Mouse (Mus musculus) heart, postnatal 10 days (tissue): ENCODE measurements at regions not wholly inside any gene's neighbourhood (a gene's known extent, or its start where the extent isn't known, plus 50 kb on each side); places are given as distances from the start of the nearest gene placed in this dataset.
A peak's percentile ranks its signal among the peaks of the same experiment; 100 is the strongest.
"Not testable (repeated sequence)": the region's sequence is repeated elsewhere in the genome, so short reads cannot be mapped to it uniquely, and the experiment has no call there.

Source experiments
- DNase-seq, 2 experiments: peaks; one replicate each; pipeline ENCODE4 v3.0.0; 2021
- intact Hi-C: fragments of 180-260 bp; cut with DNase I; formaldehyde crosslinking; loops from one replicate; pipeline ENCODE4 v1.15.1; 2025

GRCm38 (mm10) chr10:11515144-11515543 is 171.9 kb downstream of the Epm2a start:
- intact Hi-C loops: no loop called here
- DNase-seq: peak; percentile 26 to 41

GRCm38 (mm10) chr10:11517122-11517521 is 173.9 kb downstream of the Epm2a start:
- intact Hi-C loops: no loop called here
- DNase-seq: no peak

GRCm38 (mm10) chr10:11531343-11531742 is 188.1 kb downstream of the Epm2a start:
- intact Hi-C loops: no loop called here
- DNase-seq: no peak

- DNase-seq, intact Hi-C loops: not testable (repeated sequence)
These were observed 212.2 kb downstream of the Epm2a start for GRCm38 (mm10) chr10:11555376-11555775.

- DNase-seq: no peak
These were observed 227.4 kb downstream of the Epm2a start for GRCm38 (mm10) chr10:11570523-11571055.

GRCm38 (mm10) chr10:11608451-11608850 is 265.2 kb downstream of the Epm2a start:
- intact Hi-C loops: no loop called here
- no peak for DNase-seq

More at GRCm38 (mm10) chr10:11570523-11571055, 227.4 kb downstream of the Epm2a start:
- intact Hi-C loops: no loop called here

GRCm38 (mm10) chr10:11609092-11609491 is 265.9 kb downstream of the Epm2a start:
- intact Hi-C loops, DNase-seq: not testable (repeated sequence)

- intact Hi-C loops: no loop called here
These were observed 304.9 kb downstream of the Epm2a start for GRCm38 (mm10) chr10:11648151-11648550.

GRCm38 (mm10) chr10:11660056-11660770 is 317.0 kb downstream of the Epm2a start:
- intact Hi-C loops: no loop called here
- no peak for DNase-seq

More at GRCm38 (mm10) chr10:11648151-11648550, 304.9 kb downstream of the Epm2a start:
- DNase-seq: no peak

- intact Hi-C loops: no loop called here
- DNase-seq: peak in 1 of 2 experiments; percentile 1
These were observed 318.6 kb downstream of the Epm2a start for GRCm38 (mm10) chr10:11661660-11662250.

- peak in 1 of 2 experiments; percentile 1 for DNase-seq
- intact Hi-C loops: no loop called here
These were observed 366.5 kb downstream of the Epm2a start for GRCm38 (mm10) chr10:11709742-11710141.

- no peak for DNase-seq
- intact Hi-C loops: no loop called here
These were observed 381.6 kb downstream of the Epm2a start for GRCm38 (mm10) chr10:11724775-11725174.

GRCm38 (mm10) chr10:11729536-11729935 is 386.3 kb downstream of the Epm2a start:
- intact Hi-C loops: no loop called here
- no peak for DNase-seq

GRCm38 (mm10) chr10:11739574-11740368 is 396.6 kb downstream of the Epm2a start:
- DNase-seq: no peak
- intact Hi-C loops: no loop called here

- intact Hi-C loops: no loop called here
These were observed 402.4 kb downstream of the Epm2a start for GRCm38 (mm10) chr10:11745587-11745986.

GRCm38 (mm10) chr10:11746959-11747358 is 403.8 kb downstream of the Epm2a start:
- no peak for DNase-seq
- intact Hi-C loops: no loop called here

More at GRCm38 (mm10) chr10:11745587-11745986, 402.4 kb downstream of the Epm2a start:
- DNase-seq: no peak

- no peak for DNase-seq
- intact Hi-C loops: no loop called here
These were observed 412.0 kb downstream of the Epm2a start for GRCm38 (mm10) chr10:11755105-11755730.

- DNase-seq: no peak
- intact Hi-C loops: no loop called here
These were observed 434.7 kb downstream of the Epm2a start for GRCm38 (mm10) chr10:11777894-11778293.

- intact Hi-C loops: no loop called here
- DNase-seq: no peak
These were observed 437.1 kb downstream of the Epm2a start for GRCm38 (mm10) chr10:11780302-11780701.

- no peak for DNase-seq
- intact Hi-C loops: no loop called here
These were observed 444.0 kb downstream of the Epm2a start for GRCm38 (mm10) chr10:11787240-11787639.

- DNase-seq: no peak
- intact Hi-C loops: no loop called here
These were observed 456.3 kb downstream of the Epm2a start for GRCm38 (mm10) chr10:11799510-11799909.
